Mouse (Mus musculus) colon, adult 2 months (tissue): ENCODE results near the gene Fpr2. TPM values are rescaled to one million over a fixed set of nuclear protein-coding genes. Genes with fewer than 3 reads are reported as not detected.

Experiments
- polyA plus RNA-seq: library from polyadenylated mRNA; depleted of rRNA; stranded (reverse); fragments of >200 nt; gene quantifications from 2 replicates; pipeline ENCODE4 v1.2.3, GENCODE M21; 2012; rRNA removed

Fpr2 gene
- polyA plus RNA-seq: 0.14 and 0.16 TPM in 2 replicates

DNA sequence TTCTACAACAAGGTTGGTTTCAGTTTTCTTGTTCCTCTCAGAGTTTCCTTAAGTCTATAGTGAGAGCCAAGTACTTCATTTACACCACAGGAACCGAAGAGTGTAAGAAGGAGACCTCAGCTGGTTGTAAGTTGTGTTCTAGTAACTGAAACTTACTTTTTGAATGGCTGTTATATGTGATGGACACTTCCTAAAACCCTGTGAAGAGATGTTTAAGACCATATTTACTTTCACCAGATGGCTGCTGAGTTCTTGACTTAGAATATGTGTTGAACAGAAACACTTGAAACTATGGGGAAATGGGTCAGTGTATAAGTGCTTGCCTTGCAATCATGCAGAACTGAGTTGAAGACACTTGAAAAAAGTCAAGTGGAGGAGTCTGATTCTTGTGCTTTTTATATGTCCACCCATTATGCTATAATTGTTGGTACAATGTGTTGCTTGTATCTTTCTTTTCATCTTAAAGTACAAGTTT, at the start of gene Fpr2, which contains the start of gene Fpr3:
Fpr2 (plus strand) TSS at position 51 of the 475 bp plus-strand sequence.
Fpr3 (plus strand) TSS at position 79 of the 475 bp plus-strand sequence.

DNA sequence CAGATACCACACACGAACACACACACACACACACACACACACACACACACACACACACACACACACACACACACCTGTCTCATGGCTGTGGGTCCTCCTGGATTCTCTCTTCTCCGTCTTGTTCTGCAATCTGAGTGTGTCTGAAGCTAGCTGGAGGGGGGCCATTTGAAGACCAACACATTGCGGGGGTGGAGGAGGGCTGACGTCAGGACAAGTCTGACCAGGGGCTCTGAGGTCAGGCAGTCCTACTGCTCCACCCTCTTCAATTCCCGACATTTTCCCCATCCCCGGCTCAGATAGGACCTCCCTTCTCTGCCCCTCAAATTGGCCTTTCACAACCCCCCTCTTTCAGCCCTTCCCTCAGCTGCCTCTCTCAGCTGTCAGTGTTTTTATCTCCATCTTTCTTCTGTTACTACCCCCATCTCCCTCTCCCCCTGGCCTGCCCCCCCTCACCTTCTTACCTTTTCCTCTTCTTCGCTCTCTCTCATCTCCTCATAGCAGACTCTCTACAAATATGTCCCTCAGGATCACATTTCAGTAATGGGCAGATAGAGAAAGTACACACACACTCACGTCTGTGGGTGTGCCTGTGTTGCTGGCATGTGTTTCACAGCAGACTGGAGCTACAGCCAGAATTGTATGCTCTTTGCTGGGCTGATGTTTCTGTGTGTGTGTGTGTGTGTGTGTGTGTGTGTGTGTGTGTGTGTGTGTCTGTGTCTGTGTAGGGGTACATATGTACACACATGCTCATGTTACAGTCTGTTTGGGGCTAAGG, 32.4 kb upstream of the Fpr2 start, which contains the start of gene Has1:
Has1 (minus strand) TSS at position 142 of the 775 bp plus-strand sequence.

DNA sequence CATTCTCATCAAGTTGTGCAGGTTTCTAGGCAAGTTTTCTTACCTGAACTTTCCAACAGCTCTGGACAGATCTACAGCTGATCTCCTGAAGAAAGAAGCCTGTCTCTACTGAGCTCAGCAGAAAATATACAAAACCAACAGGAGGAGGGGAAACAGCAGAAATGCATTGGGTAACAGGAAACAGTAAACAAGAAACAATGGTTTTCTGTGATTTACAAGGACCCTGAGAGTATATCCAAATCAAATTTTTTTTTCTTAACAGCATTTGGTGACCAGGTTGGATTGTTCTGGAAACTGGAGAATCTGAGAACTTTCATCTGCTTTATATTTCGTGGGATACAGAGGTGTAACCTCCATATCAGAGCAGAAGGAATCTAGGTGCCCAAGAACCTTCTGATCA, 3.8 kb upstream of the Fpr2 start, which contains the start of gene Fpr1:
Fpr1 (minus strand) TSS at position 101 of the 400 bp plus-strand sequence.

Other genes with a start within 250 kb of the Fpr2 start
- not detected in 2 replicates for gene Vmn2r90, start 184.1 kb upstream of the Fpr2 start, polyA plus RNA-seq
- gene Spaca6, start 60.7 kb upstream of the Fpr2 start, polyA plus RNA-seq: 13.5 and 14.3 TPM in 2 replicates
- gene Has1, start 32.6 kb upstream of the Fpr2 start, polyA plus RNA-seq: 0.45 and 0.58 TPM in 2 replicates
- gene Fpr1, start 3.9 kb upstream of the Fpr2 start, polyA plus RNA-seq: 0.14 and 0.19 TPM in 2 replicates
- gene Fpr3, start within 50 bp of the Fpr2 start, polyA plus RNA-seq: not detected in 2 replicates
- not detected in 2 replicates for gene Fpr-rs4, start 133.9 kb downstream of the Fpr2 start, polyA plus RNA-seq
- gene Vmn2r124, start 161.6 kb downstream of the Fpr2 start, polyA plus RNA-seq: not detected in 2 replicates
- gene Vmn2r91, start 197.2 kb downstream of the Fpr2 start, polyA plus RNA-seq: not detected in 2 replicates